Mouse (Mus musculus): Measurements from ENCODE around the gene N4bp3. TPM values are rescaled to one million over a fixed set of nuclear protein-coding genes. Genes with fewer than 3 reads are reported as not detected.

N4bp3 gene
- polyA plus RNA-seq, 1 experiment from 2014 or later = 12.9 TPM

DNA sequence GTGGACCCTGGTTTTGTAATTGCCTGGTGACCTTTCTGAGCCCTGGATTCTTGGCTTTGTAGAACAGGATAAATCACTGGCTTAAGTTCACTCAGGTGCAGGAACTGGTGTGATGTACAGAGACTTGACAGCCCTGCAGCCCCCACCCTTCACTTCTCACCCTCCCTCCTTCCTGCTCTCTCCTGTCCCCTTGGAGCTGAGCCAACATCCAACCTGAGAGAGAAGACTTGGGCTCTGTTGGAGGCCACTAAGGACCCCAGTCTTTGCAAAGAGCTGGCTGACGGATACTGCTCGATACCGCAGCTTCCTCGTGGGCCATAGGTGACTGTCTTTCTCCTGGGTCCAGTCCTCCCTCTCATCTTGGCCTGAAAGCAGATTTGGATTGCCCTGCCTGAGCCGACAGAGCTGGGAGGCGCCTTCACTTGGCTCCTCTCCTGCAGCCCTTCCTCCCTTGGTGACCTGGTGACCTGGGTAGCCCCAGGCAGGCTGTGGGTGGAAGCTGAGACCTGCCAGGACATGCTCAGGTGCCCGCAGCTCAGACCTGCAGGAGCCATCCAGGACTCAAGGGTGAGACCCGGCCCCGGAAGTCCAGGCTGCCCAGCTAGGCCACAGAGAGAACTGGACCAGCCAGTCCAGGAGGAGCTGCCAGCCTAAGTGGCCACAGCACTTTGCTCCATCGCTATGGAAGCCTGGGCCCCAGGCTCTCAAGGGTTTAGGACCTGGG is 6.3 kb upstream of the N4bp3 start:
- H3K27me3 ChIP-seq (replicated peaks; ENCODE audit: control insufficient read depth, insufficient read depth, low read length) = no peaks in the 10 kb centered on the region
- no peaks in the 10 kb centered on the region for H3K36me3 ChIP-seq (ENCODE audit: control insufficient read depth, insufficient read depth)
- no peak overlapping the region for H3K9ac ChIP-seq (replicated peaks; ENCODE audit: low read depth, low read length)
- H3K4me2 ChIP-seq (ENCODE audit: low read length) = no peak overlapping the region
- no peak overlapping the region for H3K4me3 ChIP-seq (replicated peaks; ENCODE audit: low read length)
- no peaks in the 10 kb centered on the region for H3K9me3 ChIP-seq (ENCODE audit: control insufficient read depth, low read length)
- ATAC-seq = no peak
- no peak overlapping the region for H3K27ac ChIP-seq (ENCODE audit: low read length)
- no peaks in the 10 kb centered on the region for H3K4me1 ChIP-seq (replicated peaks; ENCODE audit: control insufficient read depth, insufficient read depth, low read length)
- WGBS = 81% methylated on average over 10 of the region's 10 CpGs

DNA sequence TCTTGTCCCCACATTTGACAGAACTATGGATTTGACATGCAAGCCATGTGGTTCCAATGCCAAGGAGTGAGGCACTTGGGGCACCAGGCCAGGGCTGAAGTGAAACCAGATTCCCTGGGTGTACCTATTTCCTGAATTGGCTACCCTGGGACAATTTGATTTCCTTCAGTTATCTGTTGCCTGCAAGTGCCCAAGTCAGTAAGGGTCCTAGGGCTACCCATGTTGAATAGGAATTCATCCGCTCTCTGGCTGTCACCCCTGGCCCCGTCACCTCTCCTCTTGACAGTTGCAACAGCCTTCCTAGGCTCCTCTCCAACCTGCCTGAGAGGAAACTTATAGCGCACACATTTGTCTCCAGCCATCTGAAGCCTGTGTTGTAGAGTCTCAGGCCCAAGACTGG is 4.2 kb upstream of the N4bp3 start:
- H3K4me3 ChIP-seq (replicated peaks; ENCODE audit: low read length) = no peak overlapping the region
- no peaks in the 10 kb centered on the region for H3K36me3 ChIP-seq (ENCODE audit: control insufficient read depth, insufficient read depth)
- H3K9ac ChIP-seq (replicated peaks; ENCODE audit: low read depth, low read length) = no peak overlapping the region
- H3K9me3 ChIP-seq (ENCODE audit: control insufficient read depth, low read length) = no peaks in the 10 kb centered on the region
- H3K4me2 ChIP-seq (ENCODE audit: low read length) = no peak overlapping the region
- peaks cover 2% of the 10 kb centered on the region; the same call in 1 of the 2 replicates for H3K27me3 ChIP-seq (replicated peaks; ENCODE audit: control insufficient read depth, insufficient read depth, low read length)
- WGBS = 95% methylated on average over 3 of the region's 3 CpGs
- peaks cover 9% of the 10 kb centered on the region for H3K4me1 ChIP-seq (replicated peaks; ENCODE audit: control insufficient read depth, insufficient read depth, low read length)
- no peak for ATAC-seq
- H3K27ac ChIP-seq (ENCODE audit: low read length) = no peak overlapping the region

GRCm38 (mm10) chr11:51653736-51654135 is 3.1 kb upstream of the N4bp3 start:
- H3K4me2 ChIP-seq (ENCODE audit: low read length) = no peak overlapping the region
- H3K9me3 ChIP-seq (ENCODE audit: control insufficient read depth, low read length) = no peaks in the 10 kb centered on the region
- no peak overlapping the region for H3K9ac ChIP-seq (replicated peaks; ENCODE audit: low read depth, low read length)
- H3K36me3 ChIP-seq (ENCODE audit: control insufficient read depth, insufficient read depth) = no peaks in the 10 kb centered on the region
- H3K4me3 ChIP-seq (replicated peaks; ENCODE audit: low read length) = no peak overlapping the region
- 90% methylated on average over 6 of the region's 6 CpGs for WGBS
- peaks cover 2% of the 10 kb centered on the region; the same call in 1 of the 2 replicates for H3K27me3 ChIP-seq (replicated peaks; ENCODE audit: control insufficient read depth, insufficient read depth, low read length)
- H3K4me1 ChIP-seq (replicated peaks; ENCODE audit: control insufficient read depth, insufficient read depth, low read length) = peaks cover 13% of the 10 kb centered on the region
- ATAC-seq = no peak
- no peak overlapping the region for H3K27ac ChIP-seq (ENCODE audit: low read length)

DNA sequence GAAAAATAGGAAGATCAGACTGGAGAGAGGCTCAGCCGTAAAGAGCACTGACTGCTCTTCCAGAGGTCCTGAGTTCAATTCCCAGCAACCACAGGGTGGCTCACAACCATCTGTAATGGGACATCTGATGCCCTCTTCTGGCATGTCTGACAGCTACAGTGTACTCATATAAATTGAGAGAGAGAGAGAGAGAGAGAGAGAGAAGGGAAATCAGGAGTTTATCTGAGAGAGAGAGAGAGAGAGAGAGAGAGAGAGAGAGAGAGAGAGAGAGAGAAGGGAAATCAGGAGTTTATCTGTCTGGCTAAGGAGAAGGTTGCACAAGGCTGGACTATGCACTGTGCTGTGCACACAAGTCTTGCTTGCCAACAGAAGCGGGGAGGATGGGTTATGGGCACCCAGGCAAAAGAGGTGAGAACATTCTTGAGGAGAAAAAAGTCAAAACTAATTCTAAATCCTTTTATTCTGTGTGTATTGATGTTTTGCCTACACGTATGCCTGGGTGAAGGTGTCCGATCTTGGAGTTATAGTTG is 2.3 kb upstream of the N4bp3 start:
- WGBS = 94% methylated on average over 4 of the region's 4 CpGs
- Histone ChIP-seq H3K9me3 (ENCODE audit: control insufficient read depth, low read length) (no peaks in the 10 kb centered on the region), H3K4me3 (replicated peaks; ENCODE audit: low read length) (no peak overlapping the region), H3K27ac (ENCODE audit: low read length) (no peak overlapping the region), H3K36me3 (ENCODE audit: control insufficient read depth, insufficient read depth) (no peaks in the 10 kb centered on the region), H3K4me1 (replicated peaks; ENCODE audit: control insufficient read depth, insufficient read depth, low read length) (peaks cover 16% of the 10 kb centered on the region), H3K9ac (replicated peaks; ENCODE audit: low read depth, low read length) (no peak overlapping the region), H3K4me2 (ENCODE audit: low read length) (no peak overlapping the region), H3K27me3 (replicated peaks; ENCODE audit: control insufficient read depth, insufficient read depth, low read length) (peaks cover 2% of the 10 kb centered on the region; the same call in 1 of the 2 replicates)
- ATAC-seq = no peak

- WGBS = 2% methylated on average over 29 of the region's 30 CpGs
- Histone ChIP-seq H3K27ac (ENCODE audit: low read length) (no peak overlapping the region), H3K4me2 (ENCODE audit: low read length) (peak overlapping the region; percentile 91), H3K36me3 (ENCODE audit: control insufficient read depth, insufficient read depth) (no peaks in the 10 kb centered on the region), H3K4me3 (replicated peaks; ENCODE audit: low read length) (peak overlapping the region; percentile 54), H3K9me3 (ENCODE audit: control insufficient read depth, low read length) (no peaks in the 10 kb centered on the region), H3K27me3 (replicated peaks; ENCODE audit: control insufficient read depth, insufficient read depth, low read length) (peaks cover 2% of the 10 kb centered on the region; the same call in 1 of the 2 replicates), H3K9ac (replicated peaks; ENCODE audit: low read depth, low read length) (peak overlapping the region; percentile 70), H3K4me1 (replicated peaks; ENCODE audit: control insufficient read depth, insufficient read depth, low read length) (peaks cover 16% of the 10 kb centered on the region)
- peak; percentile 21 for ATAC-seq
These were observed 381 bp downstream of the N4bp3 start for GRCm38 (mm10) chr11:51650261-51650660.

DNA sequence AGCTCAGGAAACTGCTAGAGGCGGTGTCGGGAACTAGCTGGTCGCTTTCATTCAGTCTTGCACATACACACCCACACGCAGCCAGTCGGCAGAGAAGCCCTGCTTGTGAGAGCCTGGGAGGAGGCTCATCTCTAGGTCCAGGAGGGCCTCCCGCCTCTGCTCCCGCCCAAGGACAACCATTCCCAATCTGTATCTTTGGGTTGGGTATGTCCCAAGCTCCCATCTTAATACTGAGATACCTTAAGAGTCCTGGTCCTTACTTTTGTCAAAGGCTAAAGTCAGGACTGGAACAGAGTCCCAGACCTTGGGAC is 798 bp downstream of the N4bp3 start:
- H3K36me3 ChIP-seq (ENCODE audit: control insufficient read depth, insufficient read depth) = no peaks in the 10 kb centered on the region
- no peak overlapping the region for H3K27ac ChIP-seq (ENCODE audit: low read length)
- peaks cover 16% of the 10 kb centered on the region for H3K4me1 ChIP-seq (replicated peaks; ENCODE audit: control insufficient read depth, insufficient read depth, low read length)
- H3K9me3 ChIP-seq (ENCODE audit: control insufficient read depth, low read length) = no peaks in the 10 kb centered on the region
- peak overlapping the region; percentile 70 for H3K9ac ChIP-seq (replicated peaks; ENCODE audit: low read depth, low read length)
- no peak for ATAC-seq
- peak overlapping the region; percentile 54 for H3K4me3 ChIP-seq (replicated peaks; ENCODE audit: low read length)
- peak overlapping the region; percentile 91 for H3K4me2 ChIP-seq (ENCODE audit: low read length)
- 2% methylated on average over 7 of the region's 7 CpGs for WGBS
- peaks cover 2% of the 10 kb centered on the region; the same call in 1 of the 2 replicates for H3K27me3 ChIP-seq (replicated peaks; ENCODE audit: control insufficient read depth, insufficient read depth, low read length)

GRCm38 (mm10) chr11:51649111-51649888 is 1.3 kb downstream of the N4bp3 start:
- Histone ChIP-seq H3K4me3 (replicated peaks; ENCODE audit: low read length) (peak overlapping the region; percentile 54), H3K4me1 (replicated peaks; ENCODE audit: control insufficient read depth, insufficient read depth, low read length) (peaks cover 16% of the 10 kb centered on the region), H3K4me2 (ENCODE audit: low read length) (peak overlapping the region; percentile 91), H3K9me3 (ENCODE audit: control insufficient read depth, low read length) (no peaks in the 10 kb centered on the region), H3K27me3 (replicated peaks; ENCODE audit: control insufficient read depth, insufficient read depth, low read length) (peaks cover 2% of the 10 kb centered on the region; the same call in 1 of the 2 replicates), H3K36me3 (ENCODE audit: control insufficient read depth, insufficient read depth) (no peaks in the 10 kb centered on the region), H3K27ac (ENCODE audit: low read length) (no peak overlapping the region), H3K9ac (replicated peaks; ENCODE audit: low read depth, low read length) (peak overlapping the region; percentile 12; the same call in 1 of the 2 replicates)
- 34% methylated on average over 11 of the region's 11 CpGs for WGBS
- no peak for ATAC-seq

DNA sequence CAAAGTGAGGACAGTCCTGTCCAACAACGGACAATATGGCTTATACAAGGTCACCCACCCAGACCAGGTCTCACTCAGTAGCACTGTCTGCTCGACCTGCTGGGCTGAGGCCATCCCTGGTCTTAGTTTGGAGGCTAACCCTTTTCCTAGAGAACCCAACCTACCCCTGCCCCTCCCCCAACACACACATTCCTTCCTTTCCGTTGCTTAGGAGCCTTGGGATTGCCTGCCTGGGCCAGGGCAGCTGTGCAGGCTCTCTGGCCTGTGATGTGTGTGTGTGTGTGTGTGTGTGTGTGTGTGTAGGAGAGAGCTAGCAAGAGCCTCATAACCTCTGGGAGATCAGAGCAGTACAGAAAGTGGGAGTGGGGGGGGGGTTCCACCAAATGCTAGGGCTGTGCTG is 2.1 kb downstream of the N4bp3 start:
- WGBS = 21% methylated on average over 3 of the region's 3 CpGs
- no peaks in the 10 kb centered on the region for H3K36me3 ChIP-seq (ENCODE audit: control insufficient read depth, insufficient read depth)
- no peak overlapping the region for H3K27ac ChIP-seq (ENCODE audit: low read length)
- ATAC-seq = no peak
- no peak overlapping the region for H3K4me2 ChIP-seq (ENCODE audit: low read length)
- no peaks in the 10 kb centered on the region for H3K9me3 ChIP-seq (ENCODE audit: control insufficient read depth, low read length)
- H3K9ac ChIP-seq (replicated peaks; ENCODE audit: low read depth, low read length) = no peak overlapping the region
- H3K27me3 ChIP-seq (replicated peaks; ENCODE audit: control insufficient read depth, insufficient read depth, low read length) = peaks cover 2% of the 10 kb centered on the region; the same call in 1 of the 2 replicates
- H3K4me1 ChIP-seq (replicated peaks; ENCODE audit: control insufficient read depth, insufficient read depth, low read length) = peaks cover 16% of the 10 kb centered on the region
- no peak overlapping the region for H3K4me3 ChIP-seq (replicated peaks; ENCODE audit: low read length)

Measured in forebrain, embryonic 16.5 days (tissue).